Mouse (Mus musculus): ENCODE data around the gene Kdm4b.

Gene Kdm4b

DNA sequence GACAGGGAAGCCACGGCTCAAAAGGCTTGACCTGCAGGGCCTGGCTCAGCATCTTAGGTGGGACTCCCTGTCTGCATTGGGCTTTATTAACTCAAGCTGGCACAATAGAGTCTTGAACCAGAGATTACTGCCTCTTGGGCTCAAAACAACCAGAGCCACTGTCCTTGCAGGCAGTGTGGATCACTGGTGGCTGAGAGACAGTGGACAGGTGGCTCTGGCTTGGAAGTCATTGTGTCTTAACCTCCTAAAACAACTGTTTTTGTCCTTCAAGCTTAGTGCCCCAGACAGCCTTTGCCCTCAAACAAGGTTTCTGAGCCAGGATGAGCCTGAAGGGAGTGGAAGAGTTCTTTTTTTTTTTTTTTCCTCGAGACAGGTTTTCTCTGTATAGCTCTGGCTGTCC lies 19.5 kb downstream of the Kdm4b start:
- DNase-seq (ENCODE audit: low spot score in 2 of 2): no peak

GRCm38 (mm10) chr17:56348128-56348527 lies 22.3 kb downstream of the Kdm4b start:
- no peak for DNase-seq (ENCODE audit: low spot score in 2 of 2)

- no peak for DNase-seq (ENCODE audit: low spot score in 2 of 2)
Observed at GRCm38 (mm10) chr17:56348586-56348985, 22.7 kb downstream of the Kdm4b start.

GRCm38 (mm10) chr17:56350694-56351093 lies 24.8 kb downstream of the Kdm4b start:
- peak; percentile 85 to 91 for DNase-seq (ENCODE audit: low spot score in 2 of 2)

- DNase-seq (ENCODE audit: low spot score in 2 of 2): peak; percentile 50 to 75
Observed at GRCm38 (mm10) chr17:56356921-56357885, 31.3 kb downstream of the Kdm4b start.

DNA sequence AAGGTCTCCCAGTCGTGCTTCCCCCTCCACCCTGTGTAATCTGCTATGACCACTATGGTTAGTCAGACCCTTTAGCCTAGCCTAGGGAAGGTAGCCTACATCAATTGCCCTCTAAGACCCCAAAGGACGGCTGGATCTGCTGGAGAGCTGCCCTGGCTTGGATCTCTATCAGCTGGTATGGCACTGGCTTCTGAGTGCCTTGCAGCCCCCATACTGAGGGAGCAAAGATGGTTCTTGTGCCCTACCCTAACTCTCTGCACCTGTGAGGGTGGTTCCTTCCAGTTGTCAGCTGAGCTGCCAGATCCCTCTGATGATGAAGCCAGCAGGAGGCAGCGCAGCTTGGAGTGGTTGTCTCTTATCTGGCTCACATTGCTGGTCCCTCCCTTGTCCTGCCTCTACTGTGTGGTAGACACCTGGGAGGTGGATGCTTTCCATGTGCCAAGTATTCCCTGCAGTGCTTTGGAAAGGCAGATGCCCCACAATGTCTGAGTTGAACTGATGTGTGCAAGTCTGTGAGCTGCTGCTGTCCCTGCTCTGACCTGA lies 33.4 kb downstream of the Kdm4b start:
- no peak for DNase-seq (ENCODE audit: low spot score in 2 of 2)

DNA sequence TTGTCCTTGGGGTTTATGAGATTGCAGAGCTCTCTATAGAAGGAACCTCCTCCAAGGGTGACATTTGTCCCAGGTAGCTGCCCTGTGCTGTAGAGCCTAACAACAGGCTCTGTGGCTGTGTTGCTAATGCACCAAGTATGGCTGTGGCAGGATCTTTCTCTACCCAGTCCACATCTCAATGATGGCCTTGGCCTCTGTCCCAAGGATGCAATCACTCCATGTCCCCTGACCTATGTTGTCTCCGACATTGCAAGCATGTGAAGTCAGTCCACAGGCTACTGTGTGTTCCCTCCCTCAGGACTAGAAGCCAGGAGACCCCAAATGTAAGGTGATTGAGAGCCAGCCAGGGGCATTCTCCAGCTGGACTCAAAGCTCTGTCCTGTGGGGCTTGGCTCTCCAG lies 34.0 kb downstream of the Kdm4b start:
- DNase-seq (ENCODE audit: low spot score in 2 of 2): no peak

DNA sequence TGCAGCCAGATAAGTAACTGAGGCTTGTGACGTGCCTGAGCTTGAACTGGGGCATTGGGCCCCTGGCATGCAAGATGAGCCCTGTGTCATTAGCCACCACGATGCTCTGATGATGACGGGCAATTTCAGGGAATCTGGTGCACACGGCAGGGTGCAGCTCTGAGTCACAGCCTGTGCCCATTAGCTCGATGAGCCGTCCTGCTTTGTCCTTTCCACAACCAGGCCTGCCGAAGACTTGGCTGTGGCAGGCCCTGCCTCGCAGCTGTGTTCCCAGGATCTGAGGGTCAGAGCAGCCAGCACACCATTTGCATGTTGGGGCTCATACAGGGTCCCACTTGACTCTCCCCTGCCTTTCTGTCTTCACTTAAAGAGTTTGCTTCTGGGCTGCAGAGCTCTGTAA lies 34.6 kb downstream of the Kdm4b start:
- no peak for DNase-seq (ENCODE audit: low spot score in 2 of 2)

DNA sequence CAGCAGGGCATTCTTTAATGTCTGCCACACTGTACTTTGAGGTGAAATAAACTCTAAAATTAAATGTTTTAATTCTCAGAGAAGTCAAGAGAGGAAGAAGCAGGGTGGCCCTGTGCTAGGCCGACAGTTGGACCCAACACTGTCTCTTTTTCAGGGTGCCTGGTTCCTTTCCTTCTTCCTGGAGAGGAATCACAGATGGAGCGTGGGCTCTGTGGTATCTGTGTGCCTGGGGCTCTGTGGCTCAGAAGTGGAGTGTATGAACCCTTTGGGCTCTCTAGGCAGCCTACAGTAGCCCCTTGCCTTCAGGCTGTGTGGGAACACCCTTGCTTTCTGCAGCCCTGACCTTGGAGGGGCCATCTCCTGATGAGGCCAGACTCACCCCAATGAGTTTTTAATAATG lies 35.7 kb downstream of the Kdm4b start:
- no peak for DNase-seq (ENCODE audit: low spot score in 2 of 2)

- no peak for DNase-seq (ENCODE audit: low spot score in 2 of 2)
Observed at GRCm38 (mm10) chr17:56365791-56366673, 40.2 kb downstream of the Kdm4b start.

DNA sequence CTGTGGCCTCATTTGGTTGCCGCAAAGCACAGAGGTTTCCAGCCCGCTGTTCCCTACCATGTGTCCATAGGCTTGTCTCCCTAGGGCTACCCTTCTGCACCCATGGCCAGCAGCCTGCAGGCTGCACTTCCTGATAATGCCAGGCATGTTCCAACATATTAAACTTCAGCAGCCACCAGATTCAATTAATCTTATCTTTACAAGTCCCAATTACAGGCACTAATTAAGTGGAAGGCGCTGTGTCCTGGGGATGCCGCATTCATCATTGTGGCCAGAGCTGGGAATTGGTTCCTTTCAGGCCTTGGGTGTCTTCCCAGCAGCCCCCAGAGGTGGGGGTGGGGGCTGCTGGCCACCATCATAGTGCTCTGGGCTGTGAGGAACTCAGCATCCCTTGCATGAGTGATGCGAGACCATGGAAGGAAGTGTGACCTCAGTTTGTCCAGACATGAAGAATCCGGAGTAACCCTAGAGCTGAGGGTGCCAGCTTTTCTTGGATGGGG lies 42.5 kb downstream of the Kdm4b start:
- no peak for DNase-seq (ENCODE audit: low spot score in 2 of 2)

- no peak for DNase-seq (ENCODE audit: low spot score in 2 of 2)
Observed at GRCm38 (mm10) chr17:56370090-56370489, 44.2 kb downstream of the Kdm4b start.

- DNase-seq (ENCODE audit: low spot score in 2 of 2): no peak
Observed at GRCm38 (mm10) chr17:56371029-56371660, 45.3 kb downstream of the Kdm4b start.

DNA sequence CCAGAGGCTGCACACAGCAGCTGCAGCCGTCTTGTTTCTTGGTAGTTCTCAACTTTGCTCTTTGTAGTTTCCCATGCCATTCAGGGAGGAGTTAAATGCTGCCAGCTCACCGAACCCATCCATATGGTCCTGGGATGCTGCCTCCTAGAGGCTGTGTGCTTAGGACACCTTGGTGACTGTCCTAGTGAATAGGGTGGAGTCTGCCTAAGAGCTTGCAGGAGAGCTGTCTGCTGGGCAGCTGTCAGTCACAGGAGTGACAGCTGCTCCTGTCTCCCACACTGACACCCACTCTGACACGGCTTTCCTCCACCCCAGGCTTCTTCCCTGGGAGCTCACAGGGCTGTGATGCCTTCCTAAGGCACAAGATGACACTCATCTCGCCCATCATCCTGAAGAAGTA lies 46.2 kb downstream of the Kdm4b start:
- DNase-seq (ENCODE audit: low spot score in 2 of 2): no peak

DNA sequence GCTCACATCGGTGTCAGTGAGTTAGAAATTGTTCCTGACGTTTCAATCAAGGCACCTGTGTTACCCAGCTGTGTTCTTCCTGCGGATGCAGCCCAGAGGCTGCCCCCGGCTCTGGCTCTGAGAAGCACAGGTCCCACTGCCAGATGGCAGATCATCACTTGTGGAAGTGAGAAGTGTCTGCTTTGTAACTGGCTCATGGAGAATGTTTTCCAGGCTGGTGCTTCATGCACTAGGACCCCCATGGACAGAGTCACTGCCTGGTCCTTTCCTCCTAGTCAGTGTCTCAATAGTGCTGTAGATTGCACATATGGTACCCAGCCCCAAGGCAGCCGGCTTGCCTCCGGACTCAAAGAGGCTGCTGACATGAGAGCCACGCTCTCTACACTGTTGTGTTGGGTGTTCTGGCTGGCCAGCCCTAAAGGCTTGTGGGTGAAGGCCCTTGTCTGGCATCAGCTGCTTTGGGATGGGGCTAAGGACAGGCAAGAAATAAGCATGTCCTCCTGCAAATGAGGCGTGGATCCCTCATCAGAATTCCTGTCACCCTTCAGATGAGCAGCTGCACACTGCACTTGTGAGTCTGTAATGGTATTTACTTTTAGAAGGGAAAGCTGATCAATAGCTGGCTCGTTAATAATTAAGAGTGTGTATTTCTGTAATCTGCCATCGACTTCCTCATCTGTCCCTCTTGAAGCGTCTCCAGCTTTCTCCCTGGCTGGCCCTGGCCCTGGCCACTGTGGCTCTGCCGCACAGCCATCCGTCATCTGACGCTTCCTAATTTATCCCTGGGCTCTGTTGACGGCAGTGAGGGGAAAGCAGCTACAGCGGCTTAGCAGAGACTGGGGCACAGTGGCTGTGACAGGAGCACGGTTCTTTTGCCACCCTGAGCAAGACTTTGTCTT lies 47.5 kb downstream of the Kdm4b start:
- no peak for DNase-seq (ENCODE audit: low spot score in 2 of 2)

DNA sequence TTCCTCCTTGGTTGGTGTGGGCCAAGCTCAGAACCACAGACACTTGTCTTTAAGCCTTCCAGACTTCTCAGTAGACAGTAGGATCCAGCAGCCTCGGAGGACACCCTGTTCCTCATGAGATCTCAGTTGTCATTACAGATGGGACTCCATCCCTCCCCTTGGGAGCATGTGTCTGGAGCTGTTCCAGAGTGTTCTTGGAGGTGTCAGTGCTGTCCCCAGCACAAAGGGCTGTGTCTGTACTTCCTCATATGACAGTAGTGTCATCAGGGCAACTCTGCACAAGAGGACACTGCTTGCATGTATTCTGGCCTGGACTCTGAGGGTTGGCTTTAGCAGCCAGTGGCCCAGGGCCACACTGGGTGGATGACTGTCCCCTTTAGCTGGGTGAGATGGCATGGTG lies 49.0 kb downstream of the Kdm4b start:
- no peak for DNase-seq (ENCODE audit: low spot score in 2 of 2)

DNA sequence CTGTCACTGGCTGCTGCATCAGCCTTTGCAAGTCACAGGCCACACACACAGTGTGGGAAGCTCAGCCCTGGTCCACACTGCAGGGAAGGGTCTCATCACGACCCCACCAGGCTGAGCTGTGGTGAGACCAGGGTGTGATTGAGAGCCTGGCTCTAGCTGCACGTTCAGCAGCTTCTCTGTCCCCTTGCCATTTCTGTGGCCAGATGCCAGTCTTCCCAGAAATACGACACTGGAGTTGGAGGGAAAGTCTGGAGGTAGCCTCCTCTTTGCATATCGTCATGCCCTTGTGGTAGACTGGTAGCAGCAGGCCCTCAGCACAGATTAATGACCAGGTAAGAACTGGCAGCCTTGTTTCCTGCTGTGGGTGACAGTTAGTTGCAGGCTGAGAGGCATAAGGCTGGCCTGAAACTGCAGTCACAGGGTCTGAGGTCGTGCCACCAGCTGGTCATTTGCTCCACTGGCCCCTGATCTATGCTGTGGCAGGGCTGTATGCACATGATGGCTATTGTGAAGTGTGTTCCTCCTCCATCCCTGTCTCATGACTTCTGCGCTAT lies 53.5 kb downstream of the Kdm4b start:
- DNase-seq (ENCODE audit: low spot score in 2 of 2): no peak

GRCm38 (mm10) chr17:56380286-56380685 lies 54.4 kb downstream of the Kdm4b start:
- DNase-seq (ENCODE audit: low spot score in 2 of 2): no peak

DNA sequence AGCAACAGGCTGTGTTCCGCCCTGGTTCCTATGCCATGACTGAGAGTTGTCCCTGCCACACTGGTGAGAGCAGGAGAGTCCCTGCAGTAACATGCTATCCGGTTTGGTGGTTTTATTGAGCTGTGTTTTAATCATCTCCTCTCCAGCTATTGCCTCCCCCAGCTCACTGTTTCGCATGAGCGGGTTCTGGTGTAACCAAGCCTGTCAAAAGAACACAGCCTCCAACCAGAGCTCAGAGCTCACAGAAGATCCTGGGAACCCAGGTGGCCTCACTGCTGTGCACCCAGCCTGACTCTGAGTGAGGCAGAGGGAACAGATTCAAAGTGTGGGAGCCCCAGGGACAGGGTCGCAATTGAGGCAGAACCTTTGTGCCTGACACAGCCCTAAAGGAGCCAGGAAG lies 55.3 kb downstream of the Kdm4b start:
- DNase-seq (ENCODE audit: low spot score in 2 of 2): no peak

DNA sequence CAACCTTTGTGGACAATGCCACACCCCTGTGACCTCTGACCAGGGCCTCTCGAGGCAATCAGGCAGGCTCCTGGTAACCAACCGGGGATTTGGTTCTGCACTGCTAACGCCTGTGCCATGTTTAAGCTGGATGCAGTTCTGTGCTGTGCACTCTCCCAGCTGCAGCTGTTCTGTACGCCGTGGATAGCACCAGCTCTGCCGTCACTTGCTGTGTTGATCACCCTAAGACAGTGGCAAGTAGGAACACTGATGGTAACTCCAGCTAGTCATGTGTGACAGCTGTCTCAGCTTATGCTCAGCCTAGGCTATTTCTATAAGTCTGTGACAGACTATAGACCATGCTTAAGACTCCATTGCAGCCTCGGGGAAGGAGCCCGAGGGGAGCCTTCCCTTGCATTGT lies 57.1 kb downstream of the Kdm4b start:
- DNase-seq (ENCODE audit: low spot score in 2 of 2): no peak
